Mouse (Mus musculus): ENCODE results near the gene Arhgap21. TPM values are rescaled to one million over a fixed set of nuclear protein-coding genes. Genes with fewer than 3 reads are reported as not detected.
A peak's percentile ranks its signal among the peaks of the same experiment; 100 is the strongest.

Arhgap21 gene
- polyA plus RNA-seq, 1 experiment from 2014 or later = 56.9 TPM

GRCm38 (mm10) chr2:20899301-20899700, 69.4 kb downstream of the Arhgap21 start:
- Histone ChIP-seq H3K4me1 (ENCODE audit: control insufficient read depth, insufficient read depth, low read length) (no peaks in the 10 kb centered on the region), H3K36me3 (ENCODE audit: control insufficient read depth, insufficient read depth, low read length) (no peaks in the 10 kb centered on the region), H3K4me3 (ENCODE audit: low read depth, low read length) (no peak overlapping the region), H3K9ac (ENCODE audit: low read length) (no peak overlapping the region), H3K27ac (ENCODE audit: low read depth, low read length) (no peak overlapping the region), H3K9me3 (ENCODE audit: control insufficient read depth, low read length) (no peaks in the 10 kb centered on the region), H3K4me2 (no peak overlapping the region), H3K27me3 (ENCODE audit: control insufficient read depth, insufficient read depth, low read length) (no peaks in the 10 kb centered on the region)
- WGBS = 86% methylated on average over 9 of the region's 9 CpGs
- ATAC-seq (ENCODE audit: low FRiP score) (no peak), DNase-seq (ENCODE audit: low spot score, missing footprints) (no peak)

DNA sequence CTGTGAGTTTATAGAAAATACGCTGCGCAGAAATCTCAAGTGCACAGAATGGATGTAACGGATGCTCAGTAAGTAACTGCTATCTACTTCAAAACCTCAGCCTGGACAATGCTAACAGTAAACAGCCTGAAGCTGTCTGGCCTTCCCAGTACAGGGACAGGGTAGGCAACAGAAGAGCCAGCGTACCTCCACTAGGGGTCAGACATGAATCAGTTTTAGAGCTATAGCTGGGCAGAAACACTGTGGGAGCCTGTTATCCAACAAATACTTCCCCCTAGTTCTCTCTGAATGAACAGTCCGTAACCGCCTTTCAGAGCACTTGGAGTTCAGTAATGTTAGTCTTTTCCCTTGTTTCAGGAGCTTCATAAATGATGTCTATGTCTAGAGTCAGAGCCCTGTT, 70.0 kb downstream of the Arhgap21 start:
- Histone ChIP-seq H3K27me3 (ENCODE audit: control insufficient read depth, insufficient read depth, low read length) (no peaks in the 10 kb centered on the region), H3K4me3 (ENCODE audit: low read depth, low read length) (no peak overlapping the region), H3K4me2 (no peak overlapping the region), H3K36me3 (ENCODE audit: control insufficient read depth, insufficient read depth, low read length) (no peaks in the 10 kb centered on the region), H3K4me1 (ENCODE audit: control insufficient read depth, insufficient read depth, low read length) (no peaks in the 10 kb centered on the region), H3K9me3 (ENCODE audit: control insufficient read depth, low read length) (no peaks in the 10 kb centered on the region), H3K9ac (ENCODE audit: low read length) (no peak overlapping the region), H3K27ac (ENCODE audit: low read depth, low read length) (no peak overlapping the region)
- ATAC-seq (ENCODE audit: low FRiP score) (peak; percentile 92), DNase-seq (ENCODE audit: low spot score, missing footprints) (peak; percentile 94)
- WGBS = 50% methylated on average over 6 of the region's 6 CpGs

GRCm38 (mm10) chr2:20896446-20896845, 72.2 kb downstream of the Arhgap21 start:
- H3K27ac ChIP-seq (ENCODE audit: low read depth, low read length) = no peak overlapping the region
- WGBS = 84% methylated on average over 5 of the region's 5 CpGs

GRCm38 (mm10) chr2:20894100-20894690, 74.5 kb downstream of the Arhgap21 start:
- ATAC-seq (ENCODE audit: low FRiP score) (peak; percentile 75), DNase-seq (ENCODE audit: low spot score, missing footprints) (peak; percentile 91)
- no peaks in the 10 kb centered on the region for H3K9me3 ChIP-seq (ENCODE audit: control insufficient read depth, low read length)
- no peaks in the 10 kb centered on the region for H3K36me3 ChIP-seq (ENCODE audit: control insufficient read depth, insufficient read depth, low read length)
- no peak overlapping the region for H3K4me2 ChIP-seq
- no peak overlapping the region for H3K9ac ChIP-seq (ENCODE audit: low read length)
- 52% methylated on average over 5 of the region's 5 CpGs for WGBS
- H3K27me3 ChIP-seq (ENCODE audit: control insufficient read depth, insufficient read depth, low read length) = no peaks in the 10 kb centered on the region
- H3K27ac ChIP-seq (ENCODE audit: low read depth, low read length) = no peak overlapping the region
- H3K4me1 ChIP-seq (ENCODE audit: control insufficient read depth, insufficient read depth, low read length) = no peaks in the 10 kb centered on the region
- no peak overlapping the region for H3K4me3 ChIP-seq (ENCODE audit: low read depth, low read length)

More at GRCm38 (mm10) chr2:20896446-20896845, 72.2 kb downstream of the Arhgap21 start:
- Histone ChIP-seq H3K9ac (ENCODE audit: low read length) (no peak overlapping the region), H3K9me3 (ENCODE audit: control insufficient read depth, low read length) (no peaks in the 10 kb centered on the region), H3K4me3 (ENCODE audit: low read depth, low read length) (no peak overlapping the region), H3K36me3 (ENCODE audit: control insufficient read depth, insufficient read depth, low read length) (no peaks in the 10 kb centered on the region), H3K4me2 (no peak overlapping the region), H3K4me1 (ENCODE audit: control insufficient read depth, insufficient read depth, low read length) (no peaks in the 10 kb centered on the region), H3K27me3 (ENCODE audit: control insufficient read depth, insufficient read depth, low read length) (no peaks in the 10 kb centered on the region)
- ATAC-seq (ENCODE audit: low FRiP score) = no peak
- DNase-seq (ENCODE audit: low spot score, missing footprints) = no peak

DNA sequence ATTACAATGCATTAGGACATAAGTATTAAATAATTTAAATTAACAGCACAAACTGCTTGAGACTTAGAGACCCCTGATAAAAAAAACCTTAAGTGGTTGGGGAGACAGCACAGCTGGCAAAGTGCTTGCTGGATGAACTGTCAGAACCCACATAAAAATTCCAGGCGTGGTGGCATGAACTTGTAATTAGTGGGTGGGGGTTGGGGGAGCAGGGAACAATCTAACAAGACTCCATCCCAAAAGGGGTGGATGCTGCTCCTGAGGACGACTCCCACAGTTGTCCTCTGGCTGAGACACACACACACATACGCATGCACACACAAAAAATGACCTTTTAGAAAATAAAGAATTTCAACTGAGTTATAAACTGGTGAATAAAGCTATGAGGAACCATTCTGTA, 79.9 kb downstream of the Arhgap21 start:
- WGBS = 85% methylated on average over 3 of the region's 3 CpGs
- DNase-seq (ENCODE audit: low spot score, missing footprints) = no peak
- H3K4me3 ChIP-seq (ENCODE audit: low read depth, low read length) = no peak overlapping the region
- H3K9ac ChIP-seq (ENCODE audit: low read length) = no peak overlapping the region
- no peaks in the 10 kb centered on the region for H3K9me3 ChIP-seq (ENCODE audit: control insufficient read depth, low read length)
- H3K27ac ChIP-seq (ENCODE audit: low read depth, low read length) = no peak overlapping the region
- no peak overlapping the region for H3K4me2 ChIP-seq
- no peaks in the 10 kb centered on the region for H3K27me3 ChIP-seq (ENCODE audit: control insufficient read depth, insufficient read depth, low read length)
- no peaks in the 10 kb centered on the region for H3K4me1 ChIP-seq (ENCODE audit: control insufficient read depth, insufficient read depth, low read length)
- no peak for ATAC-seq (ENCODE audit: low FRiP score)
- peaks cover 4% of the 10 kb centered on the region; the same call in 1 of the 2 replicates for H3K36me3 ChIP-seq (ENCODE audit: control insufficient read depth, insufficient read depth, low read length)

DNA sequence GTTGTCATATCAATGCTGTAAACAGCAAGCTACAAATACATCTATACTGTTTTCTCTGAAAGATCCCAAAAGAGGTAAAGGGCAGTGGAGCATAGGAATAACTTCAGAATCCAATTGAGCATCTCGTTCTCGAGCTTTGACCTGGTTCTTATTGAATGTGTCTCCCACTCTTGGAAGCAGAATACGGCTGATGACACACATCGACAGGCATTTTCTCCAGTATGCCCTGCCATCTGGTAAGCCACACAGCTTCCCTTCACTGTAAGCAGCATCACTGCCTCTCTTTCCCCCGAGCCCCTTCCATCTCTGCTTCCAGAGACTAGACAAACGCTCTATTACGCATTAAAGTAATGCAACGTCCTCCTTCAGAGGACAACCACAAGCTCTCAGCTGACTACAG, 85.4 kb downstream of the Arhgap21 start:
- 89% methylated on average over 8 of the region's 8 CpGs for WGBS

GRCm38 (mm10) chr2:20879877-20880605, 88.6 kb downstream of the Arhgap21 start:
- DNase-seq (ENCODE audit: low spot score, missing footprints) = no peak
- ATAC-seq (ENCODE audit: low FRiP score) = no peak
- H3K4me2 ChIP-seq = no peak overlapping the region
- no peaks in the 10 kb centered on the region for H3K27me3 ChIP-seq (ENCODE audit: control insufficient read depth, insufficient read depth, low read length)
- no peaks in the 10 kb centered on the region for H3K9me3 ChIP-seq (ENCODE audit: control insufficient read depth, low read length)
- peaks cover 28% of the 10 kb centered on the region for H3K36me3 ChIP-seq (ENCODE audit: control insufficient read depth, insufficient read depth, low read length)
- no peak overlapping the region for H3K4me3 ChIP-seq (ENCODE audit: low read depth, low read length)
- 78% methylated on average over 16 of the region's 16 CpGs for WGBS
- no peaks in the 10 kb centered on the region for H3K4me1 ChIP-seq (ENCODE audit: control insufficient read depth, insufficient read depth, low read length)
- no peak overlapping the region for H3K27ac ChIP-seq (ENCODE audit: low read depth, low read length)
- no peak overlapping the region for H3K9ac ChIP-seq (ENCODE audit: low read length)

More for the DNA sequence above, 85.4 kb downstream of the Arhgap21 start:
- H3K4me2 ChIP-seq = no peak overlapping the region
- H3K4me3 ChIP-seq (ENCODE audit: low read depth, low read length) = no peak overlapping the region
- DNase-seq (ENCODE audit: low spot score, missing footprints) = no peak
- peaks cover 31% of the 10 kb centered on the region for H3K36me3 ChIP-seq (ENCODE audit: control insufficient read depth, insufficient read depth, low read length)
- no peaks in the 10 kb centered on the region for H3K4me1 ChIP-seq (ENCODE audit: control insufficient read depth, insufficient read depth, low read length)
- ATAC-seq (ENCODE audit: low FRiP score) = no peak
- H3K27me3 ChIP-seq (ENCODE audit: control insufficient read depth, insufficient read depth, low read length) = no peaks in the 10 kb centered on the region
- H3K27ac ChIP-seq (ENCODE audit: low read depth, low read length) = no peak overlapping the region
- H3K9ac ChIP-seq (ENCODE audit: low read length) = no peak overlapping the region
- no peaks in the 10 kb centered on the region for H3K9me3 ChIP-seq (ENCODE audit: control insufficient read depth, low read length)

DNA sequence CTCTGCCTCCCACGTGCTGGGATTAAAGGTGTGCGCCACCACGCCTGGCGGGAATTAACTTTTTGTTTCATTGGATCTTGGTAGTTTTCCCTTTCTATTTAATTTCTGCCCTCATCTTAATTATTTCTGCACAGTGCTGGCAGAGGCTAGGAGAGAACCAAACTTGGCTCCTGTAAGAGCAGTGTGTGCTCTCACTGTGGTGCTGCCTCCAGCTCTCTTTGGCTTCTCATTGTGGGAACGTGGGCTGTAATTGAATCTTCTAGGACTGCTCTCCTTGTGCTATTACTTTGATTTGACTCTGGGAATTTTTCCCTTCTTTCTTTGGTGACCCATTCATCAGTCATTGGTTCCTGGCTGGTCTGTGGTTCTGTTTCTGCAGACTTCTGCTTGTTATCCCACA, 94.1 kb downstream of the Arhgap21 start:
- DNase-seq (ENCODE audit: low spot score, missing footprints) (no peak), ATAC-seq (ENCODE audit: low FRiP score) (no peak)
- Histone ChIP-seq H3K4me2 (no peak overlapping the region), H3K9me3 (ENCODE audit: control insufficient read depth, low read length) (no peaks in the 10 kb centered on the region), H3K27me3 (ENCODE audit: control insufficient read depth, insufficient read depth, low read length) (no peaks in the 10 kb centered on the region), H3K36me3 (ENCODE audit: control insufficient read depth, insufficient read depth, low read length) (peaks cover 13% of the 10 kb centered on the region), H3K4me1 (ENCODE audit: control insufficient read depth, insufficient read depth, low read length) (no peaks in the 10 kb centered on the region), H3K9ac (ENCODE audit: low read length) (no peak overlapping the region), H3K27ac (ENCODE audit: low read depth, low read length) (no peak overlapping the region), H3K4me3 (ENCODE audit: low read depth, low read length) (no peak overlapping the region)
- WGBS = 93% methylated on average over 5 of the region's 5 CpGs

DNA sequence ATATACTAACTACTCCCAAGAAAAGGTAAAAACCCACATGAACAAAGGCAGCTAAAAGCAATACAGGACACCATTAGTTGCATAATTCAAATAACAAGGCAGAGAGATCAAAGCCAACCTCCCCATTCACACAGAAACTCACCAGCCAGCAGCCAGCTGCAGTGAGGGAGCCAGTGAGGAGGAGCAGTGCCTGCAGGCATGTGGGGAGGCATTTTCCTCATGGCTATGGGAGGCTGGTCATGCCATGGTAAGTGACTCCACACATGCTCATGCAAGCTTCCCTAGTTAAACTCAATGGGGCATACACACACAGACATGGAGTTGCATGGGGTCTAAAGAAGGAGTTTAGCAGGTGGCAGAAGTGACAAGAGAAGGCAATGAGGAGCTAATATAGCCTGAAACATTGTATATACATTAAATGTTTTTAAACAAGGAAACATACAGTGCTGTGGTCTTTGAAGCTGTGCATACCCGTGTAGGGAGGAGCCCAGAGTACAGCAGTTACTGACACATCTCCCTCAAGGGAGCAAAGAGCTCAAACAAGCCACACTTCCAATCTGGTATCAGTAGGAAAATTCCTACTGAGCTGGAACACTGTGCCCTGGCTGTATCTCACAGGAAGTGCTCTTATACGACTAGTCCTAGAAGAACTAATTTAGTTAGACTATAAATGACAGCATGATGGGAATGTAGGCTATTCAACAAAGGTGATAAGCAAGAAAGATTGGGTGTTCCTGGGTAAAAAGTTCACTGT, 99.3 kb downstream of the Arhgap21 start:
- no peaks in the 10 kb centered on the region for H3K27me3 ChIP-seq (ENCODE audit: control insufficient read depth, insufficient read depth, low read length)
- peaks cover 6% of the 10 kb centered on the region; the same call in 1 of the 2 replicates for H3K36me3 ChIP-seq (ENCODE audit: control insufficient read depth, insufficient read depth, low read length)
- H3K4me2 ChIP-seq = no peak overlapping the region
- ATAC-seq (ENCODE audit: low FRiP score) = no peak
- H3K9me3 ChIP-seq (ENCODE audit: control insufficient read depth, low read length) = no peaks in the 10 kb centered on the region
- no peak overlapping the region for H3K4me3 ChIP-seq (ENCODE audit: low read depth, low read length)
- H3K9ac ChIP-seq (ENCODE audit: low read length) = no peak overlapping the region
- H3K4me1 ChIP-seq (ENCODE audit: control insufficient read depth, insufficient read depth, low read length) = no peaks in the 10 kb centered on the region
- no peak for DNase-seq (ENCODE audit: low spot score, missing footprints)
- H3K27ac ChIP-seq (ENCODE audit: low read depth, low read length) = no peak overlapping the region
- WGBS = 78% methylated on average over 2 of the region's 2 CpGs
